Mouse (Mus musculus) thymus, postnatal 0 days (tissue): Measurements from ENCODE around the gene Gm42417. TPM values are rescaled to one million over a fixed set of nuclear protein-coding genes. Genes with fewer than 3 reads are reported as not detected.
A peak's percentile ranks its signal among the peaks of the same experiment; 100 is the strongest.

Source experiments
- DNase-seq: peaks from one replicate; pipeline ENCODE4 v3.0.0-alpha.2; 2015; ENCODE audit warnings: low spot score
- polyA plus RNA-seq: library from polyadenylated mRNA; unstranded; fragments of >200 nt; fragmentation: Nextera tagmentation; extraction: Ambion mirVana; gene quantifications from 2 replicates; pipeline ENCODE4 v1.2.1, GENCODE M21; 2015

Gm42417 gene
- polyA plus RNA-seq, 1 experiment from 2014 or later = 0.26 TPM

GRCm38 (mm10) chr1:36564101-36564500 is 24.9 kb upstream of the Gm42417 start:
- DNase-seq = no peak

GRCm38 (mm10) chr1:36563632-36564031 is 24.4 kb upstream of the Gm42417 start:
- DNase-seq = no peak

GRCm38 (mm10) chr1:36563197-36563596 is 24.0 kb upstream of the Gm42417 start:
- DNase-seq = no peak

- no peak for DNase-seq
Measured at GRCm38 (mm10) chr1:36562388-36562787, 23.2 kb upstream of the Gm42417 start.

- DNase-seq = no peak
Measured at GRCm38 (mm10) chr1:36560903-36561302, 21.7 kb upstream of the Gm42417 start.

GRCm38 (mm10) chr1:36559888-36560287 is 20.7 kb upstream of the Gm42417 start:
- DNase-seq = no peak

GRCm38 (mm10) chr1:36559256-36559655 is 20.0 kb upstream of the Gm42417 start:
- no peak for DNase-seq

- DNase-seq = peak; percentile 72
Measured at GRCm38 (mm10) chr1:36558031-36558993, 19.1 kb upstream of the Gm42417 start, which contains the start of gene Sema4c. TSS of gene Sema4c (minus strand) at chr1:36558349.

GRCm38 (mm10) chr1:36557457-36558011 is 18.3 kb upstream of the Gm42417 start:
- no peak for DNase-seq

- peak; percentile 88 for DNase-seq
Measured at GRCm38 (mm10) chr1:36556553-36557456, 17.6 kb upstream of the Gm42417 start.

- DNase-seq = no peak
Measured at GRCm38 (mm10) chr1:36555798-36556395, 16.7 kb upstream of the Gm42417 start.

- no peak for DNase-seq
Measured at GRCm38 (mm10) chr1:36554633-36555399, 15.6 kb upstream of the Gm42417 start.

GRCm38 (mm10) chr1:36552506-36552905 is 13.3 kb upstream of the Gm42417 start:
- DNase-seq = no peak

GRCm38 (mm10) chr1:36551904-36552303 is 12.7 kb upstream of the Gm42417 start:
- no peak for DNase-seq

GRCm38 (mm10) chr1:36550075-36550863 is 11.0 kb upstream of the Gm42417 start:
- DNase-seq = no peak

GRCm38 (mm10) chr1:36549491-36549890 is 10.3 kb upstream of the Gm42417 start:
- no peak for DNase-seq

- DNase-seq = no peak
Measured at GRCm38 (mm10) chr1:36548771-36549170, 9.5 kb upstream of the Gm42417 start.

- no peak for DNase-seq
Measured at GRCm38 (mm10) chr1:36547981-36548598, 8.9 kb upstream of the Gm42417 start.

- DNase-seq = peak; percentile 96
Measured at GRCm38 (mm10) chr1:36546888-36547471, 7.8 kb upstream of the Gm42417 start, which contains the start of gene Ankrd39. TSS of gene Ankrd39 (minus strand) at chr1:36547445.
